Mouse (Mus musculus) forebrain, postnatal 0 days (tissue): Measurements from ENCODE around the gene Apol10a. TPM values are rescaled to one million over a fixed set of nuclear protein-coding genes. Genes with fewer than 3 reads are reported as not detected.
"Not testable (repeated sequence)": the region's sequence is repeated elsewhere in the genome, so short reads cannot be mapped to it uniquely, and the experiment has no call there.

Experiments used
- ATAC-seq: fragments of 200-750 bp; cut with Nextera tagmentation; 2 replicates; pipeline ENCODE4 v1.8.0; 2017; ENCODE audit warnings: mild to moderate bottlenecking, moderate library complexity
- DNase-seq: peaks from one replicate; pipeline ENCODE4 v3.0.0-alpha.2; 2015
- H3K27ac ChIP-seq: fragments of 300-500 bp; sonication (generic); 2 replicates; pipeline ENCODE4 v1.5.1; 2014; ENCODE audit warnings: low read depth, mild to moderate bottlenecking, antibody characterized with exemption, low read length, moderate library complexity, mixed read lengths
- H3K27me3 ChIP-seq: fragments of 300-500 bp; sonication (generic); 2 replicates; pipeline ENCODE4 v1.6.1; 2014; ENCODE audit warnings: mild to moderate bottlenecking, low read length, mixed read lengths; ENCODE audit not compliant: insufficient read depth
- H3K36me3 ChIP-seq: fragments of 300-500 bp; sonication (generic); 2 replicates; pipeline ENCODE4 v1.6.1; 2014; ENCODE audit warnings: mild to moderate bottlenecking, moderate library complexity; ENCODE audit not compliant: insufficient read depth
- H3K4me1 ChIP-seq: fragments of 300-500 bp; sonication (generic); 2 replicates; pipeline ENCODE4 v1.6.1; 2014; ENCODE audit warnings: antibody characterized with exemption; ENCODE audit not compliant: insufficient read depth
- H3K4me2 ChIP-seq: fragments of 300-500 bp; sonication (generic); 2 replicates; pipeline ENCODE4 v1.6.1; 2014; ENCODE audit warnings: low read depth, mild to moderate bottlenecking, moderate library complexity
- H3K4me3 ChIP-seq: fragments of 300-500 bp; sonication (generic); 2 replicates; pipeline ENCODE4 v1.5.1; 2014; ENCODE audit warnings: low read depth, low read length, mixed read lengths
- H3K9ac ChIP-seq: fragments of 300-500 bp; sonication (generic); 2 replicates; pipeline ENCODE4 v1.6.1; 2014; ENCODE audit warnings: mild to moderate bottlenecking
- H3K9me3 ChIP-seq: fragments of 300-500 bp; sonication (generic); 2 replicates; pipeline ENCODE4 v1.6.1; 2016; ENCODE audit warnings: low read length
- CTCF ChIP-seq: sonication (generic); IDR thresholded peaks from 2 replicates; pipeline ENCODE4 v1.5.1; 2016; ENCODE audit warnings: antibody characterized with exemption, control low read depth, low read depth
- WGBS: fragments of 180-500 bp; shearing (Covaris S2); extraction: QIAGEN DNeasy Blood & Tissue Kit; methylation state at CpG from one replicate; pipeline ENCODE4 v1.1.7; 2014; 5-methylcytosine and 5-hydroxymethylcytosine counted together
- polyA plus RNA-seq: library from polyadenylated mRNA; unstranded; fragments of >200 nt; fragmentation: Nextera tagmentation; extraction: Ambion mirVana; gene quantifications from 2 replicates; pipeline ENCODE4 v1.2.1, GENCODE M21; 2015
- total RNA-seq: library from RNA; depleted of rRNA; stranded (reverse); fragments of >200 nt; gene quantifications from 2 replicates; pipeline ENCODE4 v1.2.3, GENCODE M21; 2014; rRNA removed

Apol10a gene
- not detected in 2 replicates for total RNA-seq
- not detected in 2 replicates for polyA plus RNA-seq

DNA sequence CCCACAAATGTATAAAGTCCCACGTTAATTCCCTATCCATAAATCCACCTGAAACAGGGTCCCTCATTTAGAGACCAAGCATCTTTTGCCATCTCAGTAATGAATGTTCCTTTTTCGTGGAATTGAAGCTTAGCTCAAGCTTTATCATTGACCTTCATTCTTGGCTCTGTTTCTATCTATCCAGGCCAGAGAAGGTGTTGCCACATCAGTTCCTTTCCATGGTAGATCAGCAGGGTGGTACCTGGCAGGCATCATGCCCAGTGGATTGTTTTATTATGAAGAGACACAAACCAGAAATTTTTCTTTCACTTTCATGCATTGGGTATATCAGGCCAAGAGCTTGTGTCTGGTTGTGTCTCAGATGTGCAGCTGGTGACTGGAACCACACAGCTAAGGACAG lies at the start of gene Apol10a:
Gene Apol10a (plus strand): TSS at position 355 of the 400 bp plus-strand sequence.
- not testable (repeated sequence) for H3K9me3 ChIP-seq, ATAC-seq

DNA sequence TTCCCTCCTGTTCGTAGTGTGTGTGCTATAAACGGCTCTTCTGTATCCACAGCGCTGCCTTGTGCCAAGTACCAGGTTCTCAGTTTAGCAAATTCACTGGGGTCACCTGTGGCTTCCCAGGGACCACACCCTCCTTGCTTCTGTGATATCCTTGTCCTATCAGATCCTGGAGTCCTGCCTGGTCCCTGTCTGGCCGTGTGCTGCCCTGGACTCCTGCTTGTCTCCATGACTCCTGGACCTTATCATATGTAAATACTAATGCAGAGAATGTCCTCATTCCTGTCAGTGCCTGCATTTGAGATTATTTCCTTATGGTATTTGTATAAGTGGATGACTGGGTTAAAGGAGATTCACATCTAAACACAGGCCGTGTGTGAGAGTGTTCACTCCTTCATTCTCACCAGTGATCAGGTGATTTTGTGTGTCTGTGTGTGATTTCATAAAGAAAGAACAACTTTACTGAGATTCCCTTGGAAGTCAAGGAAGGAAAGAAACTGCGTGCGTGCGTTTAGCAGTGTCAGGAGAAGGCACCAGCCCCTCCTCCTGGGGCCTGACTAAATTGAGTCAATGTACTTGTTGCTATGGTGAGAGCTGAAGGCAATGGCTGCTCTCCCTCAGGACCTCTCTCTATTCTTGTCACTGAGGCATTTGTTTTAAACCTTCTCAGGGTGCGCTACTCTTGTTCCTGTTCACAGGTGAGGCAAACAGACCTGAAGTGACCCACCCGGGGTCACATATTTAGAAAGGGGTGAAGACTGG lies 48.0 kb upstream of the Apol10a start:
- WGBS, result 75% methylated on average over 8 of the region's 10 CpGs
- H3K27ac ChIP-seq, H3K9ac ChIP-seq, H3K36me3 ChIP-seq, H3K9me3 ChIP-seq, H3K4me3 ChIP-seq, H3K4me1 ChIP-seq, H3K4me2 ChIP-seq, DNase-seq, H3K27me3 ChIP-seq: not testable (repeated sequence)
- peak; percentile 56; the same call in 1 of the 2 replicates for ATAC-seq

More for the DNA sequence above, at the start of gene Apol10a:
- H3K27me3 ChIP-seq, H3K4me1 ChIP-seq, H3K9ac ChIP-seq, DNase-seq, H3K27ac ChIP-seq, H3K4me2 ChIP-seq, H3K36me3 ChIP-seq, H3K4me3 ChIP-seq: not testable (repeated sequence)
- 77% methylated on average over 2 of the region's 2 CpGs for WGBS

DNA sequence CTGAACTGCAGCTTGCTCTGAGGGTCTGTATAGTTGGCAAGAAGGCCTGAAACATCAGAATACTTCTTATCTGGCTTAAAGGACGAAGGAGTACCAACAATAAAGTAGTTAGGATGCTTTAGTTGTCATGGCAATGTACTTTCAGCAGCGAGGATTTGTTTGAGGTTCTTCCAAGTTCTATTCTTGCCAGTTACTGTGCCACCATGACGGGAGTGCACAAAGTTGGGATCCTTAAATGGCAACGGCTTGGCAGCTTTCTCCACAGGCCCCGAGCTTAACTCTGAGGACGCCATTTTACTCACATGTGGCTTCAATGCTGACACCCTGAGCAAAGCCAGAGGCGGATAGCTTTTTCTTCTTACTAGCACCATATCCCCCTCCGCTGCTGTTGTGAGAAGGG lies 32.1 kb upstream of the Apol10a start:
- not testable (repeated sequence) for H3K4me2 ChIP-seq, H3K9me3 ChIP-seq, H3K4me1 ChIP-seq, H3K4me3 ChIP-seq, H3K9ac ChIP-seq, H3K36me3 ChIP-seq, H3K27ac ChIP-seq, H3K27me3 ChIP-seq
- DNase-seq (peak; percentile 76), ATAC-seq (peak; percentile 77)
- WGBS, result 44% methylated on average over 8 of the region's 8 CpGs

DNA sequence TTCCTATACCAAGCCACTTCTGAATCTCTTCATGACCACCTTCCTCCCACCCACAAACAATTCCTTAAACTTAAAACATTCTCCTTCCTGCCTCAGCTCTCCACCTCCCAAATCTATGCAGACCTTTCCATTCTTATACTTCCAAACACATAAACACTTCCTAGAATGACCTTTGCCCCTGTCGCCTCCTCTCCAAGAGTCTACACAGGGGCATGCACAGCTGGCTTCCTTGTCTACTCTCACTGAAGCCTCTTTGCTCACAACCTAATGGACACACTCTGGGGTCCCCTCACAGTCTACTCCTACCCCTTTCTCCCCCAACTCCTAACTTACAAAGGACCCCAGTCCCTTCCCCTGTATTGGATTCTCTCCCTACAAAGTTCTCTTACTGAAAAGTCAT lies 31.2 kb upstream of the Apol10a start:
- not testable (repeated sequence) for H3K4me1 ChIP-seq, H3K27me3 ChIP-seq, H3K9me3 ChIP-seq, H3K36me3 ChIP-seq, ATAC-seq, DNase-seq, H3K27ac ChIP-seq, H3K4me2 ChIP-seq, H3K4me3 ChIP-seq, H3K9ac ChIP-seq
- WGBS, result 100% methylated on average over 1 of the region's 1 CpGs

DNA sequence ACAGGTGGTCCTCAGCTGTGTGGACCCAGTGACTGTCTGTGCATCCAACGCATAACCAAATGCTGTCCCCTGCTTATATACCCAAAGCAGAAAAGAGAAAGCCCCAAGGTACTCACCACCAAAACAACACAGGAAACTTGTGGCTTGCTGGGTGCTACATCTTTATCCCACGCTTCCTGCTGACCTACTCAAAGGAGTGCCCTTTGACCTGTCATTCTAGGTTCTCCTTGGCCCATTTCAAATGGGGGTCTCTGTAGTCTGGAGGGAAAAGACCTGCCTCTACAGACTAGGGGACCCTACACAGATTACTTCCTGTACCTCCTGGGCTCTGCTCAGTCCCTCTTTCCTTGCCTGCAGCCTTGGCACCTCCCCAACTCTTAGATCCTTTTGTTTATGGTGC lies 29.5 kb upstream of the Apol10a start, which contains the start of gene Apol7b:
Gene Apol7b (minus strand): TSS at position 101 of the 400 bp plus-strand sequence.
- not testable (repeated sequence) for H3K4me3 ChIP-seq, H3K9me3 ChIP-seq, H3K36me3 ChIP-seq, DNase-seq, H3K27me3 ChIP-seq, H3K9ac ChIP-seq, H3K4me2 ChIP-seq, ATAC-seq, H3K4me1 ChIP-seq, H3K27ac ChIP-seq
- WGBS, result 89% methylated on average over 2 of the region's 2 CpGs

DNA sequence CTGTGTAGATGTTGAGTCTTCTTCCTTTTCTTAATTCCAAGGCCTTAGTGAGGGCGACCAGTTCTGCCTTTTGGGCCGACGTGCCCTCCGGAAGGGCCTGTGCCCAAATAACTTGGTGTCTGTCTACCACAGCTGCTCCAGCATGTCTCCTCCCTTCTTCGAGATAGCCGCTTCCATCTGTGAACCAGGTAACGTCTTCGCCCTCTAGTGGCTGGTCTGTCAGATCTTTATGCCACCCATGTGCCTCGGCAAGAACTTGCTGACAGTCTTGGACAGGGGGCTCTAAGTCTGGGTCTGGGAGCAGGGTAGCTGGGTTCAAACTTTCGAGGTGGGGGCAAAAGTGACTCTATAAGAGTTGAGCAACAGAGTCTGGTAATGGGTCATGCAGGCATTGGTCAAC lies 26.9 kb upstream of the Apol10a start:
- H3K27me3 ChIP-seq, H3K4me1 ChIP-seq, H3K9ac ChIP-seq, H3K4me3 ChIP-seq, ATAC-seq, H3K9me3 ChIP-seq, H3K27ac ChIP-seq, H3K4me2 ChIP-seq, H3K36me3 ChIP-seq, DNase-seq: not testable (repeated sequence)
- WGBS, result 59% methylated on average over 10 of the region's 10 CpGs
- TF ChIP-seq CTCF, result peak; percentile 25

DNA sequence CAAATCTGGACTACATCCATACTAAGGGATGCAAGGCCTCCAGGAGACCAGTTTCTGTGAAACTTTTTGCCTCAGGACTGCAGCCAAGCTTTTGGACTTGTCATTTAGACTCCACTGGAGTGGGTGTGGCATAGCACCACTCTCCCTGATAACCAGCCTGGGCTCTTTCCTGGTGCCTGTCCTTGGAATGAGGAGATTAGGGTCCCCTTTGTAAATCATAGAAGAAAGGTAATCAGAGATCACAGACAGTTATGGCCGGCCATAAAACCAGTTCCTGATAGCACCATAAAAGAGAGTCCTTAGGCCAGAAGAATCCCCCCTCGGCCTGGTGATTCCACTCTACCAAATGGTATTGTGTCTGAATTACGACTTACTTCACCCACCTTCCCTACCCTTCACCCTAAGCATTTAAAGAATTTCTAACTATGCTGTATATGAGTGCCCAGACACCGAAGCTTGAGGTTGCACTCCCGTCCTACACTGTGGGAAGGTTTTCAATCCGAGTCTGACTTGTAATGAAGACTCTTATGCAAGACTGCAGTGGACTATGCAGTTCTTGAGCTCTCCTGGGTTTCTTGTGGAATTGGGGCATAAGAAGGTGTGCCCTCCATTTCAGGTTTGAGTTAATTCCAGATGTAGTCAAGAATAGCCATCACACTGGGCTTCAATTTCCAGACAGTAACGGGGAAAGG lies 2.0 kb upstream of the Apol10a start:
- not testable (repeated sequence) for H3K27ac ChIP-seq, H3K9me3 ChIP-seq, DNase-seq, H3K36me3 ChIP-seq, H3K27me3 ChIP-seq, H3K9ac ChIP-seq, H3K4me2 ChIP-seq, ATAC-seq, H3K4me1 ChIP-seq, H3K4me3 ChIP-seq
- 91% methylated on average over 7 of the region's 7 CpGs for WGBS
